ENCODE assay signal across 23 mouse cellular contexts in genomic region chr1:160978071-160978735, GRCm38 (mm10). TPM values are rescaled to one million over a fixed set of nuclear protein-coding genes. Genes with fewer than 3 reads are reported as not detected.
A peak's percentile ranks its signal among the peaks of the same experiment; 100 is the strongest.
DNase-seq lines count a peak whose midpoint lies in the region; ATAC-seq and TF ChIP-seq lines count a peak whose summit lies in the region.
"Had no signal": no experiment of that assay in that cellular context is flagged by ENCODE, and none has a peak within 500 bp of the region (broad histone marks: within the 10 kb centered on the region; RNA-seq: fewer than 3 reads in every experiment).

Serpinc1 (plus strand) TSS chr1:160978585.

- no peaks in the 10 kb centered on the region for H3K27me3 ChIP-seq in liver, embryonic 14.5 days (ENCODE audit: control insufficient read depth, insufficient read depth, low read length)
- H3K27me3 ChIP-seq: neural tube, embryonic 15.5 days had no signal

- H3K4me2 ChIP-seq in liver, embryonic 14.5 days (ENCODE audit: low read depth), result no peak within 1 kb of the TSS
- H3K4me2 ChIP-seq: hindbrain, embryonic 14.5 days; midbrain, embryonic 11.5 days; neural tube, embryonic 15.5 days had no signal

- intact Hi-C loops in gastrocnemius, adult 2 months (cut with DNase I), result no loop called here

- no peak within 1 kb of the TSS for H3K27ac ChIP-seq in gastrocnemius, adult 2 months
- no peak within 1 kb of the TSS for H3K27ac ChIP-seq in liver, embryonic 14.5 days
- H3K27ac ChIP-seq: hindbrain, embryonic 14.5 days; layer of hippocampus, adult 2 months; limb, embryonic 10.5 days; neural tube, embryonic 15.5 days had no signal

- ATAC-seq in CD4-positive, CD25-positive, alpha-beta regulatory T cell, adult 4 months, result no peak
- ATAC-seq in activated CD4-positive, CD25-positive, alpha-beta regulatory T cell, adult 4 months, result no peak
- ATAC-seq in liver, embryonic 14.5 days (ENCODE audit: insufficient read depth), result no peak
- ATAC-seq in erythroblast, adult 5-6 weeks (replicated peaks; ENCODE audit: low FRiP score, poor library complexity, severe bottlenecking), result no peak
- ATAC-seq: forebrain, embryonic 14.5 days; inflammation-experienced regulatory T-cells, adult 6 months had no signal

- H3K4me3 ChIP-seq in gastrocnemius, adult 2 months, result no peak within 1 kb of the TSS
- no peak within 1 kb of the TSS for H3K4me3 ChIP-seq in liver, embryonic 14.5 days (ENCODE audit: insufficient read depth in 1 of 2, low read depth in 2 of 2, low read length in 2 of 2)
- H3K4me3 ChIP-seq: layer of hippocampus, adult 2 months; limb, embryonic 10.5 days; neural tube, embryonic 15.5 days had no signal

- no peak for TF ChIP-seq EP300 in liver, embryonic 14.5 days (IDR thresholded peaks at IDR 0.05; ENCODE audit: low read depth)

- WGBS in liver, embryonic 14.5 days (ENCODE audit: insufficient replicate concordance), result 68% methylated on average over 4 of the region's 4 CpGs

- H3K36me3 ChIP-seq in liver, embryonic 14.5 days (replicated peaks; ENCODE audit: control insufficient read depth, insufficient read depth, low read depth), result no peaks in the 10 kb centered on the region

- H3K9me3 ChIP-seq in liver, embryonic 14.5 days (ENCODE audit: control insufficient read depth, low read length), result no peaks in the 10 kb centered on the region
- H3K9me3 ChIP-seq: limb, embryonic 10.5 days; neural tube, embryonic 15.5 days had no signal

- DNase-seq in gastrocnemius, adult 2 months, result peak; percentile 24
- no peak for DNase-seq in gastrocnemius, postnatal 25 days
- DNase-seq in liver, embryonic 14.5 days (ENCODE audit: low read depth in 3 of 3, low spot score in 3 of 3), result no peak
- DNase-seq in thymus, postnatal 4 days, result no peak
- DNase-seq: B cell, adult 2 months; cerebellum, adult 8-10 months; cerebellum, postnatal 36 days; gastrocnemius, postnatal 10 days; heart, postnatal 4 days; kidney, postnatal 25 days; lung, adult 18-20 months; lung, postnatal 14 days; thymus, postnatal 14 days had no signal

- H3K9ac ChIP-seq in liver, embryonic 14.5 days (replicated peaks), result no peak within 1 kb of the TSS
- H3K9ac ChIP-seq: hindbrain, embryonic 14.5 days; neural tube, embryonic 15.5 days had no signal

- no peak for TF ChIP-seq CTCF in gastrocnemius, adult 2 months (IDR thresholded peaks at IDR 0.05)
- no peak for TF ChIP-seq CTCF in liver, embryonic 14.5 days (IDR thresholded peaks at IDR 0.05; ENCODE audit: low read depth)

- H3K4me1 ChIP-seq in liver, embryonic 14.5 days (replicated peaks; ENCODE audit: control insufficient read depth in 2 of 2, insufficient read depth in 2 of 2, low read length in 1 of 2), result peaks cover 0 to 2% of the 10 kb centered on the region in 2 experiments; a peak in 1 of 4 replicates
- H3K4me1 ChIP-seq: neural tube, embryonic 15.5 days had no signal

RNA-seq across cellular contexts. Expression of gene Serpinc1, which starts in this region (rescaled TPM):
- total RNA-seq in gastrocnemius, adult 2 months (2021), result under 1 TPM in 1 of 2 experiments, not detected in 1; 0.64 TPM
- under 1 TPM in 1 of 2 experiments, not detected in 1; 0.08 TPM for total RNA-seq in gastrocnemius, postnatal 25 days (2021)
- polyA plus RNA-seq in CD4-positive, CD25-positive, alpha-beta regulatory T cell, adult 4 months (2017; shearing (Covaris generic)), result 10 to 100 TPM; 15.0 to 16.9 TPM
- polyA plus RNA-seq in activated CD4-positive, CD25-positive, alpha-beta regulatory T cell, adult 4 months (2017; shearing (Covaris generic)), result 10 to 100 TPM; 11.0 to 12.0 TPM
- polyA plus RNA-seq in liver, embryonic 14.5 days (2012; rRNA removed), result 224 and 309 TPM in 2 replicates
- 511 and 546 TPM in 2 replicates for polyA plus RNA-seq in liver, embryonic 14.5 days (2014; fragmentation: Nextera tagmentation; extraction: Ambion mirVana)
- total RNA-seq in erythroblast, adult 5-6 weeks (2015; ENCODE audit: low replicate concordance), result 1.5 TPM in 1 of 2 replicates, not detected in the other
- total RNA-seq in erythroblast, adult 5-6 weeks (2017; ENCODE audit: low replicate concordance), result 0.34 and 0.42 TPM in 2 replicates

Comparison
In these comparisons a context has a peak if more than half of its experiments do, and no peak if none do; other contexts are left out.
1. RNA of gene Serpinc1 (polyA plus RNA-seq): 224 to 546 TPM in liver, embryonic 14.5 days; 15.0 to 16.9 TPM in CD4-positive, CD25-positive, alpha-beta regulatory T cell, adult 4 months and 11.0 to 12.0 TPM in activated CD4-positive, CD25-positive, alpha-beta regulatory T cell, adult 4 months; every median in the first group is over 10 times any median in the second.
2. Peak in DNase-seq in gastrocnemius, adult 2 months; RNA of the gene not detected or under 1 TPM.